Mouse (Mus musculus) adrenal gland, postnatal 4 days (tissue): ENCODE results near the gene Mef2a. TPM values are rescaled to one million over a fixed set of nuclear protein-coding genes. Genes with fewer than 3 reads are reported as not detected.

Source experiments
- DNase-seq, 2 experiments: peaks; one replicate each; pipeline ENCODE4 v3.0.0; 2021 to 2022; ENCODE audit warnings: low spot score in 2 of 2, mixed read lengths in 2 of 2
- long read RNA-seq, 2 experiments: library from polyadenylated mRNA; stranded (forward); transcript quantifications; one replicate each; pipeline ENCODE4 v2.0.0; 2021
- total RNA-seq, 2 experiments: library from RNA; stranded (reverse); gene quantifications; 2 replicates each; pipeline ENCODE4 v1.2.3; 2021

Gene Mef2a
- 10 to 100 TPM; 70.1 to 71.6 TPM for total RNA-seq
- long read RNA-seq, experiment 1, full-length matches to known transcripts, result 4 of 15 reads
- long read RNA-seq, experiment 1, partial matches to known transcripts, result 0 of 15 reads
- long read RNA-seq, experiment 1, other reads (novel, unspliced or antisense), result 11 of 15 reads
- long read RNA-seq, experiment 2, full-length matches to known transcripts, result 2 of 16 reads
- long read RNA-seq, experiment 2, partial matches to known transcripts, result 2 of 16 reads
- long read RNA-seq, experiment 2, other reads (novel, unspliced or antisense), result 12 of 16 reads

DNA sequence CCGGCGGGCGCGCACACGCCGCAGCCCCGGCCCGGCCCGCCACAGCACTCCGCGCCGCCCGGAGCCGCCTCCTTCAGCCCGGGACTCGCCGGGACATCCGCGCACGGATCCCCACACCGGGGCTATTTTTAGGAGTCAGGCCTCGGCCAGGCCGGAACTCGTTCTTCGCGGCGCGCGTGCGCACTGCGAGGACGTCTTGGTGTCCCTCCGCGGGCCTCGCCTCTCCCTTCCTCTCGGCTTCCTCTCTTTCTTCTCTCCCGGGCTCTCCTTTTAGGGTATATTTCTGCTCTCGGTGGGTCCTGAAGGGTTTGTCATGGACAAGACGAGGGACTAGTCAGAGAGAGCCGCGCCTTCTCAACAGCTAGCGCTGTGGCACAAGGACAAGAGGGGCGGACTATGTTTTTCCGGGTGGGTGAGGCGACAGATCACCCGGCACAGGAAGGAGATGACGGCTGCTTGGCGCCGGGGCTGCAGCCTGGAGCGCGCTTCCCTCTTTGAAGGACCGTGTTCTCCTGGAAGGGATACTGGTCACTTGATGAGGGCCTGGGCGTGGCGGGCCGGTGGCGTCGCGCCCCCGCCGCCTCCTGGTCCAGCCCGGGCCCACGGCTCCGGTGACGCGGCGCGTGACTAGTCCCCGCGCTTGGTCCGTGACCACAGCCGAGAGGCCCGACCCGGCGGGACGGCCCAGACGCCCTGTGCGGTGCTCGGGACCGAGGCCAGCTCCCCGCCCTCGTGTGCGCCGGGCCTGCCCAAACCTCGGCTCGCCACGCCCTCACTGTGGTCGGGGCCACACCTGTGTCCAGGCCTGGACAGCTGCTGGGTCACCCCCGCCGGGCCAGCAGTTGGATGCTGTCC, at the start of gene Mef2a:
Mef2a (minus strand) TSS at position 130 of the 855 bp plus-strand sequence.
- peak; percentile 96 to 97 for DNase-seq

DNA sequence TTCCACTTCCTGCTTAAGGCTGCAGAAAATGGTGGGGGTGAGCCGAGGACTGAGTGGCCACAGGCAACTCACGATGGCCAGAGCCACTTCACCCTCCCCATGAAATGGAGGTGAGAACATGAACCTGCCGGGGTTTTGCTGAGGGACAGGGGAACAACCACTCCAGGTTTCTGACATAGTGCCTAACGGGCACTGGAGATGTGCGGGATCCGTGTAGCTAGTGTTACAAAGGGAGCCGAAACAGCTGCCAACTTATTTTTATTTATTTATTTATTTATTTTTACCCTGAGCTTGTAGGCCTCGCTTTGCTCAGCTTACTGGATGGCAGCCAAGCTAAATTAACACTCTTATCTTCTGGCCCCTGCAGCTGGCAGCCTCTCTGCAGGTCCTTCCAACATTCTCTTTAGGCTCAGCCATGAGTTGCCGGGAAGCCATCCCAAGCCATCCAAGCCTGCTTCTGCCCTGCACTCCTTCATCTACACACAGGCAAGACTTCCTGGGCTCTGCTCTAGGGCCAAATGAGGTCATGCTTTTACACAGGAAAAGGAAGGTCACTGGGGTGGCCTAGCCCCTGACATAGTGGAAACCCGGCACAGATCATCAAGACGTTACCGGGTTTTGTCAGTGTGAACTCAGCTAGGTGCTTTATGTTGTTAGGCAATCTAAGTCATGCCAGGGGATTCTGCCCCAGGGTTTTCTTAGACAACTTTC, 49.0 kb upstream of the Mef2a start:
- peak in 1 of 2 experiments; percentile 13 for DNase-seq

DNA sequence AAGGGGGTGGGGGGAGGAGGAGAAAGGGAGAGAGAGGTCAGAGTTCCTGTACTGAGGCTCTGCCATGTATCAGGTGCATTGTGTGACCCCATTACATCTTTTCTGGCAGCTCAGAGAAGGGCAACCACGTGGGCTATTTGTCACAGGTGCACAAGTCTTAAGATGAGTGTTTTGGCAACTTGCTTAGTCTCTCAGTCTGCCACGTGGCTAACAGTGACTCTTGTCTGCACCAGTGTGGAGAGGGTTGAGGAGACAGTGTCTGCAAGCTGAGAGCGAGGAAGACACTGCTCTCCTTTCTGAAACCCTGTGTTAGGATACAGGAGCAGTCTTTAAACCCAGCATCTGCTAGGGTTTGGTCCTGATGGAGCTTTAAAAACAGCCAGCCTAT, 48.4 kb upstream of the Mef2a start:
- no peak for DNase-seq

DNA sequence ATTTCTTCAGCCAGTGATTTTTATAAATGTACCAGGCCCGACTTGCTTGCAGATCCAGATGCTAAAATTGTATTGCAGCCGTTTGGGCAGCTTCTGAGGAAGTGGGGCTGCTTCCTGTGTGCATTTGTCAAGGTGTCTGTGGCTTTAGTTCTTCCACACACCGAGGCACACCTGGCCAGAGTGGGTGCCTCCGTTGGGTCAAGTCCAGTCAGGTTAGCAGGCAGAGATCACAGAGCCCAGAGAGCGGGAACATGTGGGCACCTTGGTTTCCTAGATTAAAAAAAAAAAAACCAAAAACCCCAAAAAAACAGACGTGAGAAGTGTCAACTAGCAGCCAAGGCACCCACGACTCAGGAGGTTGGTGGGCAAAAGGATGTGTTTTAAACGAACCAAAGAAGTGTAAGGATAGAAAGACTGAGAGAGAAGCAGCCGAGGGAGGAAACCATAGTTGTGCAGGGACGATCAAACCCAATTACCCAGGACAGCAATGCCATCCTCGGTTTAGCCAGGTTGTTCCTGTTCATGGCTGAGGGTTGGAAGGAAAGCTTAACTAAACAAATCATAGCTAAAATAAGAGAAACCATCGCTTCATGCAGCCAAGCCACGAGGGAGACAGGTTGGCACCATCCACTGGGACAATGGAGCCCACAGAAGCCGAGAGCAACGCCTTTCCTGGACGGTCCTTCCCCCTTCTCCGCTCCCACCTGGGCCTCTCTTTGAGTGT, 47.1 kb upstream of the Mef2a start:
- DNase-seq, result no peak

DNA sequence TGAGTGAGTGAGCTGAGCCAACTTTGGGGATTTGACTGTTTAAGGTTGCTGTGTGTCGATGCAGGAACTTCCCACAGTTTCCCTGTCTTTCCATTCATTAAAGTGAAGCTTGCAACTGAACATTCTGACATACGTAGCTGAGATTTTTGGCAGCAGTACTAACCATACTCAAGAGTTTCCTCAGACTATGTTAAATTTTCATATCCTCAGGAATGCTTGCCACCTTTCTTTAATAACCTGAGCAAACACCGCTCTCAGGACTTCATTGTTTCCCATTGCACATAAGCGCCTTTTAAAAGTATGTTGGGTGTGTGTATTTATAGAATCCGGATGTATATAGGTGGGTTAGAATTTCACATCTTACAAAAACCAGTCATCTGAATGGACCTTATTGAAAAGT, 45.5 kb upstream of the Mef2a start:
- no peak for DNase-seq

DNA sequence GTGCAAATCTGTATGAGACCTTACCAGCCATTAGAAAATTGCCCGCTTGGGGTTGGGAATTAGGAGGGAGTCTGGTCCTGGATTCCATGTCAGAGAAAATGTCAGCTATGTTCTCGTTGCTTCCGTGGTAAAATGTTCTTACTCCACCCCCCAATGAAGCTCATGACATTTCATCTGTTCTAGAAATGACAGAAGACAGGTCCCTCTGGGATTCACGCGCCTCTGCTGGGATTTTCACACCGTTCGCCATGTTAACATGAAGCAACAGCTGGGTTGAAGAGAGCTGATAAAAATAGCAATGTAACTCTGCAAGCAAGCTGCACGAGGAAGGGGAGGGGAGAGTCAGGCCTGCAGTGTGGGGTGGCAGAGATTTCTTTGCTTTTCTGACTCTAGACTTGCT, 42.1 kb upstream of the Mef2a start:
- no peak for DNase-seq

DNA sequence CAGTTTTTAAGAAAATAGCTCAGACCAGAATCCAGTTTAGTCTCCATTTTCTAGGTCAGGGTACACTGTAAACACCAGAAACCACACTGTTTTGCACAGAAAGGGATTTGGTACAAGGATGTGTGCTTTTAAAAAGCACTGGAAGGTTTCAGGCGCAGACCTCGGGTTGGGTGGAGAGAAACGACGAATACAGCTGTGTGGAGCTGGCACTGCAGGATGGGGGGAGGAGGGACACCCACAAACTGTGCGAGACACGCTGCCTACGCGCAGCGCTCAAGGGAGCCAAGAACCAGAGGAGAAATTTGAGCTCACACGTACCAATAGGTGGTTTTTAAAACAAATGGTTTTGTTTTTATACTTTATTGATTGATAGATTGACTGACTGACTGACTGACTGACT, 40.0 kb upstream of the Mef2a start:
- DNase-seq, result no peak

DNA sequence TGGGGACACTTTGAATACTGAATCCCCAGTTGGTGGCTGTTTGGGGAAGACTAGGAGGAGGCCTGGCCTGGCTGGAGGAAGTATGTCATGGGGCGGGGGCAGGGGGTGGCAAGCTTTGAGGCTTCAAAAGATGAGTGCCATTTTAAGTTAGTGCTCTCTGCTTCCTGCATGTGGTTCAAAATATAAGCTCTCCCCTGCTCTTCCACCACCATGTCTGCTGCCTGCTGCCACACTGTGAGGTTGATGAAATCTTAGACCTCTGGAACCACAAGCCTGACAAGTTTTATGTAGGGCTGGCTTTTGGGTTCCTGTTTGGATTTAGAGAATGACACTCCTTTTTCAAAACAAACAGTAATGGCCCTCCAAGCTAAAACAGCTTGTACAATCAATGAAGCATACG, 34.4 kb upstream of the Mef2a start:
- no peak for DNase-seq

DNA sequence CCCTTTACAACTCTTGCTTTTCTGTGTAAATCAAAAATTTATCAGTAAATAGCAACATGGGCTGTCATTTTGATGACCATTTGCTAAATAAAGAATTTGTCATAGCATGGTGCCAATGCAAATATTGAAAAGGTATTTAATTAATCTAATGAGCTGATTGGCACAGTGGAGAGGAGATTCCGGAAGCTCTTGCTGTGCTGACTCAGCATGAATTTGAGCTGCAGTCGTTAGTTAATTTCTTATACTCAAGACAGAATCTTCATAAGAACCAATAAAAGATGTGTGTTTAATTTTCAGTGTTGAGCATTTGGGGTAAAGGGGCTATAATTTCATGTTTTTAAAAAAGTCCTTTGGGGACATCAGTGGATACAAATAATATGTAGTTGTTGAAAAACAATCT, 31.5 kb upstream of the Mef2a start:
- no peak for DNase-seq

DNA sequence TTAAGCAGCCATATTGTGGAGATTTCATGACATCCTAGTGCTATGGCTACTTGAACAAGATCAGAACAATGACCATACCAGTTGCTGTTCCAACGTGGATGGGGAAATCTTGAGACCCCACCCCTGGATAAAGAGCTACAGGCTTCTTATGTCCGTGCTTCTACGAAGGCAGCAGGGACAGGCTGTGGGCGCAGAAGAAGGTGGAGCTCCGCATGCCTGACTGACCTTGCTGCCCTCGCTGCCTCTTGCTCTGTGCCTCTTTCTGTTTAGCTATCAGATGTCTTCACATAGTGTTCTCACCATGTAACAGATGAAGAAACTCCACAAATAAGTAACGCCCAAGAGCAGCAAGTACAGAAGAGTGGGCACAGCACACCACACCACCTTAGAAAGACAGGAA, 29.7 kb upstream of the Mef2a start:
- no peak for DNase-seq

DNA sequence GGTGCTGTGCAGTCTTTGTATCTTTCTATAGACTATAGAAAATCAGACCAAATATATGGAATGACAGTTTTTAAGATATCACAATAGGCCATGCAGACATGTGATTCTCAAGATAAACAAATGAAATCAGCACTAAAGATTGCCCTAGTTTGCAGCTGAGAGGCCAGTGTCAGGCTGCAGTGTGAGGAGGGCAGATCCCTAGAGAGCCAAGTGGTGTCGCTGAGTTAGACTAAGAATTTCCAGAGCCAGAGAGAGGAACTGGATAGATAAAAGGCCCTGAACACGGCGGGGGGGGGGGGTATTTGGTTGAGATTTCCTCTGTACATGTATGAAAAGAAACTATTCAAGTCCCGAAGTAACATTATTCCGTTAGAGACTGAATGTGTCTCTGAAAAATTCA, 28.7 kb upstream of the Mef2a start:
- DNase-seq, result no peak

DNA sequence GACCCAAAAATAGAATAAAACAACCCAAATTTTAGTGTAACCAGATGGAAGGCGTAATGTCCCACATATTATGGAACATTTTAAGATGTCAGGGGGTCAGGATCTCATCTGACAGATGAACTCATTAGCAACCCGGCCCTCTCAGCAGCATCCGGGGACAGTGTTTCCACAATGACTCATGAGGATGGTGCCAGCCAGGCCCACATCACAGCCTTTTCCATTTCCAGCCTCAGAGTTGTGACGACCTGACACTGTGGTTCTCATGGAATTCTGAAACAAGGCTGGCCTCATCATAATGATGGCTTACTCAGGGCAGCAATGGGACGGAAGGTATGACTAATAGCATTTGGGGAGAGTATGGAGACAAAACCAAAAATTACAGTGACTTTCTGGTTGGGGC, 18.1 kb upstream of the Mef2a start:
- DNase-seq, result no peak

DNA sequence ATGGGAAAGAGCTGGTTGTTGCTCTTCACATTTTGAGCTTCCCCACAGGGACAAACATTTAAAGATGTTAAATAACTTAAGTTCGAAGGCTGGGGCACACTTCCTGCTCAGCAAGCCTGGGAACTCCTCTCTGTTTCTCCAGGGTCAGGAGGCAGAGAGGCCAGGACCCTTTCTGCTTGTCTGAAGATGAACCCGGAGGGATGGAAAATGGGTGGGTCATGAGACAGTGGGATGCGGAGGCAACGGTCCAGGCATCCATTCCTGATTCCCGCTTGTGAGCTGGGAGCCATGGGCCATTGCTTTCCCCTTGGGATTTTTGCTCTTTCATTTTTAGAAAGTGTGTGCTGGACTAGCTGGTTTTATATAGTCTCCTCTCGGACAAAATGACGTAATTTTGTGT, 17.4 kb upstream of the Mef2a start:
- no peak for DNase-seq

DNA sequence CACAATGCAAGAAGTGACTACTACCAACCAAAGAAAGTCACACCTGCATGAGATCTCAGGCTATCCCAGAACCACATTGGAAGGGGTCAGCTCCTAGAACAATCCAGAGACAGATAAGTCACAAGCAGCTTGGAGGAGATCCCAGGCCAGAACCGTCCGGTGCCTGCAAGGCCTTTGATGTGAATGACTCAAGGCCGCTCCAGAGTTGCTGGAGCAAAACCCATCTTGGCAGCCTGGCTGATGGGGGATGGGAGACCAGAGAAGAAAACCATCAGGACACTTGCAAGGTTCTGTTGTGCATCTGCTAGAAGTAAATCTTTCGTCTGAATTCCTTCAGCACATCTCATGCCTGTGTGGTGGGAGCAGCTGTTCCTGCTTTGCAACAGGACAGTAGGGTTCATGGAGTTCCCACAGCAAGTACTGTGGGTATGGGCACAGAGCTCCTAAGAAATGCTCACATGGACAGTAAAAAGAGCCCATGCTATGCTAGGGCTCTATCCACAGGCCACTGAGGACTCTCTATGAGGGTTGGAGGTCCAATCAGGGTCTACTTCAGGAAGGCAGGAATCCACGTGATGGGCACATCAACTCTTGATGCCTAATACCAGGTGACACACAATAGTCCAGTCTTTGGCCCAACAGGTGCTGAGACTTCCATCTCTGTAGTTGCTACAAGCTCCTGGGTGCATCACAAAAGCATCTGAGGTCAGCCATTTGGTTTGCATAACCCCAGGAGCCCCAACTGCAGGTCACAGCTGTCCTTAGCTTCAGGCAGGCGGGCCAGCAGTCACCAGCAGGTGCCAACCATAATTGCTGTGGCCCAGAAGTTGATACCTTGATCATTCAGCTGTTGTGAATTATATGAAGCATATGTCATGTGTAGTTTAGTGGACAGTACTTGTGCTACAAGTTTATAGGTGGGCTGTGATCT, 12.5 kb upstream of the Mef2a start:
- DNase-seq, result peak in 1 of 2 experiments; percentile 24

DNA sequence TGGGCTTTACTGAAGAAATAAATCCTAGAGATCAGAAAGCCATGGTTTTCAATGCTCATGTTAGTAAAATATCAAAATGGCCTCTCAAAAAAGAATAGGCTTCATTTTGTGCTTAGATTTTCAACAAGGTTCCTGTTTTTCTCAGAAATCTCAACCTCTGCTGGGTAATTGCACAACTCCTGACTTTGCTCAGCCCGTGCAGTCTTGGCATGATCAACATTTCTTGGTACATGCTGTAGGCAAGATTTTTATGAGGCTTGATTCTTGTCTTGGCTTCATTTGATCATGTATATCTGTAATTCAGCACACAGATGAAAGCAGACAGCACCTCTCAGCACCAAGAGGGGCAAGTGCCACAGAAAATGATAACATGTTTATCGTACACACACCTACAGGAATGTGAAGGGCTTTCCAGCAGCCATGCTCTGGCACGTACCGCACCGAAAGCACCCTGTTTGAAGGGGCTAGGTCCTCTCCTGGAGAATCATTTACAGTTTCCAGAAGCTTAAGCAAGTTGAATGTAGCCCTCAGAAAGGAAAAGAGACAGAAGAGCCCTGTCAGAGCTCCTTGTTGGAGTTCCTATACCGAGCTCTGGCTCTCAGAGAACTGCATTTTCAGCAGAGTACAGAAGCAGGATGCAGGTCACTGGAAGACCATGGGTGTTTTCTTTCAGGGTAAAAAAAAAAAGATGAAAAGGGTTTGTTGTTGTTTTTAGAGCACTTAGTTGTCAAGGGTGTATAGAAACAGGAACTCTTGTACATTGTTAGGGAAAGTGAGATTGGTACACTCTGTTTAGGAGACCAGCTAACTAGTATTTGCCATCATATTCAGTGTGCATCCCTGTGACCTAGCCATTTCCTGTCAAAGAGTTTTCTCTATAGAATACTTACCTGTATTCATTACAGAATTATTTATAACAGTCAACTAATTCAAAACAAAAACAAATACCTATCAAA, 7.8 kb upstream of the Mef2a start:
- DNase-seq, result no peak

DNA sequence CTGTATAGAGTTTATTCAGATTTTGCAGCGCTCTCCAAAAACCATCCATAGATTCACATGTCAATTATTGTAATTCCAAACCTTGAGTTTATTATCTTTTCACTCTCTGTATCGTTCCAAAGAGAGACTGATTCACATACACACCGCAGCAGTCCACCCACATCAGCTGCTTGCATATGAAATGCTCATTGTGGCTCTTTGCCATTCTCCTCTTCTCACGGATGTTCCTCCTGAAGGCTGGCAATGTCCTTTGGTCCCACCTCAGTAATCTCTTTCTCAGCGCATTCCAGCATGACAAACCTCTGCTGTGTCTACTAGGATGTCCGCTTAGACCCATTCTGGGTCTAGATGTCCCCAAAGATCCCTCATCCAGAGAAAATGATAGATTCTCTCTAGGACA, 4.1 kb upstream of the Mef2a start:
- DNase-seq, result no peak

DNA sequence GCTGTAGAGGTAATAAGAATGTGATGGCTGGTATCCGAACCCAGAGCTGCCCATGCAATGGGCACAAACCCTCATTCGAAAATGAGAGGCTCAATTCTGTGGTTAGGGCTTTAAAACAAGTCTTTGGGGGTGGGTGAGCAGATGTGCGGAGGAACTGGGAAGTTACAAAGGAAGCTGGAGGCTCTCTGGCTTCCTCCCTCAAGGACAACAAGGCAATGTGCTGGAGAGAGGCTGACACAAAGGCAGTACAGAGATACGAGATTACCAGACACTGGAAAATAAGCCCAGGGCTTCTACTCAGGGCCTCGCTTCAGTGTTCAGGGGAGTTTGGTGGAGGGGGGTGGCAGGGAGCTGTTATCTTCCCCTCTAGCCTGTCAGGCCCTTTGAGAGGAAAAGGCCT, 1.3 kb upstream of the Mef2a start:
- DNase-seq, result peak in 1 of 2 experiments; percentile 6

DNA sequence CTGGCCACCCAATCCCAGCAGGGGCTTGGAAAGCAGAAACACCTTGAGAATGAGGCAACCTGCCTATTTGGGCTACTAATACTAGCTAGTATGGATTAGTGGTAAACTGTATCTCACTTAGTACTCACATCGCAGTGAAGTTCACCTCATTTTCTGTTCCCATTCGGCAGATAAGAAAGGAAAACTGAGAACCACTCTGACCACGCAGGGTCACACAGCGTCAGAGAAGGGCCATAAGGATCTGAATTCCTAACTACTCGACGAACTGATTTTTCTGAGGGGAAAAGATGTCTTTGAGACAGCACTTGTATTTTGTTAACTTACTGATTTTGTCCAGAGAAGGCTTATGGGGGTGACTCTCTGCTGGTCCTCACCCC, 914 bp upstream of the Mef2a start:
- DNase-seq, result no peak
